Mouse (Mus musculus): ENCODE data around the gene Cnot1. TPM values are rescaled to one million over a fixed set of nuclear protein-coding genes. Genes with fewer than 3 reads are reported as not detected.
A peak's percentile ranks its signal among the peaks of the same experiment; 100 is the strongest.

Gene Cnot1
- total RNA-seq, 1 experiment, result 207 TPM

DNA sequence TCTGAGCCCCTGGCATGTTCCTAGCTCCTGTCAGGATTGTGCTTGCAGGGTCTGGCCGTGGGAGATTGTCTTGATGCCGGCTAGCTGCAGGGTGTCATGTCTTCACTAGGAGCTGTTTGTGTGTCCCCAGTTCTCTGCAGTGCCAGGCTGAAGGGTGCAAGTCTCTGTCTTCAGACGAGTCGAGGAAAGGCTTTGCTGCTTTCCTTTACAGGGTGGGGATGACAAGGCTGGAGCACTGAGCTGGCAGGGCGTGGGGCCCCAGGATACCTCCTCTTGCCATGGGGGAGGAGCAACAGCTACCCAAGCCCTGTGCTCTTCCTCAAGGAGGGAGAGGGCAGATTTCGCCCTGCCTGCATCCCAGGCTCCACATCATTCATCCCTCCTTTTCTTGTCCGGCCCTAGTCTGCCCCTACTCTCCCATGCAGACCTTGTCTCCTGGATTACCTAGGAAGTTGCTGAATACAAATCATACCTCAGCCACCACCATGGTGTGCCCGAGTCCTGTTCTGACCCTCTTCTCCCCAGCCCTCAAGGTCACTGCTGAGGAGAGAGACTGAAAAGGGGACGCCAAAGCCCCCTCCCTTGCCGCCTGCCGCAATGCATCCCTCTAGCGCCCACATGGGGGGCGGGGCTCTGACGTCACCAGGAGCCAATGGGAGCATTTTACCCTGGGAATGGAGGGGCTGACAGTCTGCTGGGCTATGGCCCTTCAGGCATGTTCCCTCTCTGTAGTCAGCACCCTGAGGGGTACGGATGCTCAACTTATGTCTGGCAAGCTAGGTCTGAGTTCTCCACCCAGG, 103.6 kb downstream of the Cnot1 start:
- Histone ChIP-seq H3K4me3 (ENCODE audit: insufficient read depth in 1 of 2, low read depth in 1 of 2, low read length in 2 of 2, poor library complexity in 1 of 2, severe bottlenecking in 1 of 2) (peak overlapping the region; percentile 64 to 76; a peak in 3 of 4 replicates), H3K9me3 (ENCODE audit: control insufficient read depth, insufficient read depth, low read depth, low read length) (no peaks in the 10 kb centered on the region), H3K36me3 (ENCODE audit: control insufficient read depth, insufficient read depth, low read length, poor library complexity, severe bottlenecking) (no peaks in the 10 kb centered on the region), H3K9ac (ENCODE audit: insufficient read depth, low read depth, low read length, poor library complexity, severe bottlenecking) (no peak overlapping the region; the same call in 1 of the 2 replicates), H3K27ac (ENCODE audit: insufficient read depth, low read depth, low read length, poor library complexity, severe bottlenecking) (no peak overlapping the region), H3K4me1 (ENCODE audit: control insufficient read depth in 2 of 2, insufficient read depth in 2 of 2, low read length in 2 of 2, poor library complexity in 1 of 2) (peaks cover 5 to 12% of the 10 kb centered on the region in 2 experiments; a peak in 3 of 4 replicates)
- DNase-seq (ENCODE audit: low read depth, low spot score), result no peak
- in situ Hi-C loops (cut with MboI; ENCODE audit: low sequenced_read_pairs in 2 of 2, unreplicated experiment in 2 of 2), result loop anchor here in 1 of 2 experiments (10.0 kb wide), 1 partner anchor 99 kb away; no protein-coding TSS in a partner anchor
- no peak for TF ChIP-seq HCFC1 (IDR thresholded peaks at IDR 0.05; ENCODE audit: borderline replicate concordance, insufficient read depth, low read length)
- no peak for TF ChIP-seq CHD2 (IDR thresholded peaks at IDR 0.05; ENCODE audit: low read depth, low read length)
- TF ChIP-seq MAFK (IDR thresholded peaks at IDR 0.05; ENCODE audit: insufficient read depth, low read depth, low read length), result no peak
- TF ChIP-seq ZNF384 (IDR thresholded peaks at IDR 0.05; ENCODE audit: low read depth, low read length), result no peak
- no peak for TF ChIP-seq ZC3H11A (IDR thresholded peaks at IDR 0.05; ENCODE audit: borderline replicate concordance, low read depth, low read length)

- Histone ChIP-seq H3K4me3 (ENCODE audit: insufficient read depth in 1 of 2, low read depth in 1 of 2, low read length in 2 of 2, poor library complexity in 1 of 2, severe bottlenecking in 1 of 2) (peak overlapping the region; percentile 64 to 76), H3K4me1 (ENCODE audit: control insufficient read depth in 2 of 2, insufficient read depth in 2 of 2, low read length in 2 of 2, poor library complexity in 1 of 2) (peaks cover 5 to 11% of the 10 kb centered on the region in 2 experiments; a peak in 3 of 4 replicates), H3K9me3 (ENCODE audit: control insufficient read depth, insufficient read depth, low read depth, low read length) (no peaks in the 10 kb centered on the region), H3K27ac (ENCODE audit: insufficient read depth, low read depth, low read length, poor library complexity, severe bottlenecking) (no peak overlapping the region), H3K9ac (ENCODE audit: insufficient read depth, low read depth, low read length, poor library complexity, severe bottlenecking) (peak overlapping the region; percentile 47), H3K36me3 (ENCODE audit: control insufficient read depth, insufficient read depth, low read length, poor library complexity, severe bottlenecking) (no peaks in the 10 kb centered on the region)
- in situ Hi-C loops (cut with MboI; ENCODE audit: low sequenced_read_pairs in 2 of 2, unreplicated experiment in 2 of 2), result loop anchor here in 1 of 2 experiments (10.0 kb wide), 1 partner anchor 98 kb away; no protein-coding TSS in a partner anchor
- DNase-seq (ENCODE audit: low read depth, low spot score), result peak; percentile 84
- no peak for TF ChIP-seq MAFK (IDR thresholded peaks at IDR 0.05; ENCODE audit: insufficient read depth, low read depth, low read length)
Observed at GRCm38 (mm10) chr8:95702480-95703446, 104.5 kb downstream of the Cnot1 start.

DNA sequence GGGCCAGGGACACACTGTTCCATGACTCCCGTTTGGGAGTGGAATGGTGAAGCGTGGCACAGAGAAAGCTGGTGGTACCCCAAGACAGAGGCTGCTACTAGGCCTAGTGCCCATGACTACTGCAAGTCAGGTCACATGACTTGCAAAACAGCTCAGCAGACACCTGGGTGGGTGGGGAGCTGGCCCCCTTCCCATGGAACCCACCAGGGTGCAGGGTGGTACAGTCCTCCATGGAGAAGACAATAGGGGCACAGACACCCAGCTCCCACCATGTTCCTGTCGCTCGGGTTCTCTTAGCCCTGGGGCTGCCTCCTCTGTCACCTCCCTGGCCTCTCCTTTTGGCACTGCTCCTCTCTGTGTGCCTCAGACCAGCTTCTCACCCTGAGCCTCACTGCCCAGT, 105.5 kb downstream of the Cnot1 start:
- DNase-seq (ENCODE audit: low read depth, low spot score), result no peak
- Histone ChIP-seq H3K9me3 (ENCODE audit: control insufficient read depth, insufficient read depth, low read depth, low read length) (no peaks in the 10 kb centered on the region), H3K4me1 (ENCODE audit: control insufficient read depth in 2 of 2, insufficient read depth in 2 of 2, low read length in 2 of 2, poor library complexity in 1 of 2) (peaks cover 6 to 17% of the 10 kb centered on the region in 2 experiments; a peak in 3 of 4 replicates), H3K9ac (ENCODE audit: insufficient read depth, low read depth, low read length, poor library complexity, severe bottlenecking) (no peak overlapping the region), H3K27ac (ENCODE audit: insufficient read depth, low read depth, low read length, poor library complexity, severe bottlenecking) (no peak overlapping the region), H3K4me3 (ENCODE audit: insufficient read depth in 1 of 2, low read depth in 1 of 2, low read length in 2 of 2, poor library complexity in 1 of 2, severe bottlenecking in 1 of 2) (no peak overlapping the region), H3K36me3 (ENCODE audit: control insufficient read depth, insufficient read depth, low read length, poor library complexity, severe bottlenecking) (no peaks in the 10 kb centered on the region)
- in situ Hi-C loops (cut with MboI; ENCODE audit: low sequenced_read_pairs in 2 of 2, unreplicated experiment in 2 of 2), result loop anchor here in 1 of 2 experiments (10.0 kb wide), 1 partner anchor 97 kb away; no protein-coding TSS in a partner anchor
- TF ChIP-seq ZC3H11A (IDR thresholded peaks at IDR 0.05; ENCODE audit: borderline replicate concordance, low read depth, low read length) (no peak), MAFK (IDR thresholded peaks at IDR 0.05; ENCODE audit: insufficient read depth, low read depth, low read length) (no peak), ZNF384 (IDR thresholded peaks at IDR 0.05; ENCODE audit: low read depth, low read length) (no peak), CHD2 (IDR thresholded peaks at IDR 0.05; ENCODE audit: low read depth, low read length) (no peak), HCFC1 (IDR thresholded peaks at IDR 0.05; ENCODE audit: borderline replicate concordance, insufficient read depth, low read length) (no peak)

GRCm38 (mm10) chr8:95700282-95700681, 107.0 kb downstream of the Cnot1 start:
- no peak overlapping the region for H3K27ac ChIP-seq (ENCODE audit: insufficient read depth, low read depth, low read length, poor library complexity, severe bottlenecking)
- H3K9me3 ChIP-seq (ENCODE audit: control insufficient read depth, insufficient read depth, low read depth, low read length), result no peaks in the 10 kb centered on the region
- no peaks in the 10 kb centered on the region for H3K36me3 ChIP-seq (ENCODE audit: control insufficient read depth, insufficient read depth, low read length, poor library complexity, severe bottlenecking)
- DNase-seq (ENCODE audit: low read depth, low spot score), result no peak
- H3K9ac ChIP-seq (ENCODE audit: insufficient read depth, low read depth, low read length, poor library complexity, severe bottlenecking), result no peak overlapping the region
- TF ChIP-seq ZC3H11A (IDR thresholded peaks at IDR 0.05; ENCODE audit: borderline replicate concordance, low read depth, low read length), result no peak
- TF ChIP-seq ZNF384 (IDR thresholded peaks at IDR 0.05; ENCODE audit: low read depth, low read length), result no peak
- no peak for TF ChIP-seq HCFC1 (IDR thresholded peaks at IDR 0.05; ENCODE audit: borderline replicate concordance, insufficient read depth, low read length)
- 0 out of 2 replicates have a peak, but pooled peaks have one; percentile 15 for TF ChIP-seq MAFK (IDR thresholded peaks at IDR 0.05; ENCODE audit: insufficient read depth, low read depth, low read length)
- TF ChIP-seq CHD2 (IDR thresholded peaks at IDR 0.05; ENCODE audit: low read depth, low read length), result no peak
- H3K4me3 ChIP-seq (ENCODE audit: insufficient read depth in 1 of 2, low read depth in 1 of 2, low read length in 2 of 2, poor library complexity in 1 of 2, severe bottlenecking in 1 of 2), result no peak overlapping the region
- in situ Hi-C loops (cut with MboI; ENCODE audit: low sequenced_read_pairs in 2 of 2, unreplicated experiment in 2 of 2), result loop anchor here in 1 of 2 experiments (10.0 kb wide), 1 partner anchor 95 kb away; no protein-coding TSS in a partner anchor
- H3K4me1 ChIP-seq (ENCODE audit: control insufficient read depth in 2 of 2, insufficient read depth in 2 of 2, low read length in 2 of 2, poor library complexity in 1 of 2), result peaks cover 8 to 17% of the 10 kb centered on the region in 2 experiments; a peak in 3 of 4 replicates

All from ES-E14 (cell line).